Mouse (Mus musculus): ENCODE measurements around the gene Capn2. TPM values are rescaled to one million over a fixed set of nuclear protein-coding genes. Genes with fewer than 3 reads are reported as not detected.
A peak's percentile ranks its signal among the peaks of the same experiment; 100 is the strongest.

The Capn2 gene
- total and polyA plus RNA-seq, 3 experiments, result 10.6 to 19.3 TPM; not detected in 1

GRCm38 (mm10) chr1:182539023-182539940 is 21.9 kb upstream of the Capn2 start (continued):
- TF ChIP-seq MEF2A (IDR thresholded peaks at IDR 0.05; ENCODE audit: extremely low read depth, insufficient replicate concordance, low read depth, low read length, poor library complexity, severe bottlenecking) (no peak), MAFK (IDR thresholded peaks at IDR 0.05; ENCODE audit: borderline replicate concordance, low read depth, low read length) (no peak), MXI1 (IDR thresholded peaks at IDR 0.05; ENCODE audit: low read depth, low read length) (peak; percentile 63), SMC3 (IDR thresholded peaks at IDR 0.05; ENCODE audit: low read depth, low read length) (peak; percentile 98)

GRCm38 (mm10) chr1:182535080-182535481 is 17.7 kb upstream of the Capn2 start:
- Histone ChIP-seq H3K36me3 (ENCODE audit: control insufficient read depth in 1 of 2, insufficient read depth in 2 of 2, low read length in 2 of 2) (no peaks in the 10 kb centered on the region), H3K79me2 (ENCODE audit: control insufficient read depth, insufficient read depth, low read length, poor library complexity) (no peaks in the 10 kb centered on the region), H3K9me3 (replicated peaks; ENCODE audit: insufficient read depth, low read length) (no peaks in the 10 kb centered on the region), H3K4me3 (ENCODE audit: control insufficient read depth in 1 of 2, insufficient read depth in 1 of 2, low read depth in 2 of 2, low read length in 2 of 2) (no peak overlapping the region), H3K4me1 (ENCODE audit: control insufficient read depth in 1 of 2, insufficient read depth in 2 of 2, low read length in 2 of 2) (no peaks in the 10 kb centered on the region), H3K27ac (ENCODE audit: control insufficient read depth, low read depth, low read length) (no peak overlapping the region), H3K27me3 (ENCODE audit: control insufficient read depth in 1 of 2, insufficient read depth in 2 of 2, low read length in 2 of 2) (no peaks in the 10 kb centered on the region), H3K9ac (ENCODE audit: control insufficient read depth, low read depth, low read length, poor library complexity, severe bottlenecking) (no peak overlapping the region)
- TF ChIP-seq MAZ (IDR thresholded peaks at IDR 0.05; ENCODE audit: low read depth, low read length) (no peak), POLR2AphosphoS5 (IDR thresholded peaks at IDR 0.05; ENCODE audit: borderline replicate concordance, low read depth, low read length) (no peak), KAT2A (conservative IDR thresholded peaks at IDR 0.05; ENCODE audit: low read depth, low read length) (no peak), MXI1 (IDR thresholded peaks at IDR 0.05; ENCODE audit: low read depth, low read length) (no peak), MAFK (IDR thresholded peaks at IDR 0.05; ENCODE audit: borderline replicate concordance, low read depth, low read length) (no peak), POLR2A (IDR thresholded peaks at IDR 0.05; ENCODE audit: control insufficient read depth in 1 of 2, insufficient read depth in 1 of 2, low read depth in 1 of 2, low read length in 2 of 2, poor library complexity in 1 of 2) (no peak), ELF1 (IDR thresholded peaks at IDR 0.05; ENCODE audit: low read depth, low read length) (no peak), MYC (IDR thresholded peaks at IDR 0.05; ENCODE audit: low read depth, low read length) (no peak), TBP (IDR thresholded peaks at IDR 0.05; ENCODE audit: low read depth, low read length) (no peak), UBTF (IDR thresholded peaks at IDR 0.05; ENCODE audit: borderline replicate concordance, insufficient read depth, low read depth, low read length) (no peak), MYB (IDR thresholded peaks at IDR 0.05; ENCODE audit: low read depth, low read length) (no peak), TCF12 (IDR thresholded peaks at IDR 0.05; ENCODE audit: low read depth, low read length) (no peak), JUND (IDR thresholded peaks at IDR 0.05; ENCODE audit: low read depth, low read length) (no peak), NRF1 (IDR thresholded peaks at IDR 0.05; ENCODE audit: insufficient read depth, low read depth, low read length, poor library complexity, severe bottlenecking) (no peak)
- no peak for DNase-seq (ENCODE audit: low read depth, low spot score)

Data from MEL (cell line).